Mouse (Mus musculus): Measurements from ENCODE around the gene Crybb2. TPM values are rescaled to one million over a fixed set of nuclear protein-coding genes. Genes with fewer than 3 reads are reported as not detected.
"Not testable (repeated sequence)": the region's sequence is repeated elsewhere in the genome, so short reads cannot be mapped to it uniquely, and the experiment has no call there.

The Crybb2 gene
- total RNA-seq (2021): not detected

DNA sequence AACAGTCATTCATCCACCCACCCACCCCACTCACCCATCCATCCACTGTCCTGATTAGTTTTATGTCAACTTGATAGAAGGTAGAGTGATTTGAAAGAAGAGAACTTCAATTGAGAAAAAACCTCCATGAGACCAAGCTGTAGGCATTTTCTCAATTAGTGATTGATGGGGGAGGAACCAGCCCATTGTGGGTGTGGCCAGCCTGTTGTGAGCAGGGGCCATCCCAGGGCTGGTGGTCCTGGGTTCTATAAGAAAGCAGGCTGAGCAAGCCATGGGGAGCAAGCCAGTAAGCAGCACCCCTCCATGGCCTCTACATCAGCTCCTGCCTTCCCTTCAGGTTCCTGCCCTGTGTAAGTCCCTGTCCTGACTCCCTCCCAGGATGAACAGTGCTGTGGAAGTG, at the start of gene Crybb2:
Gene Crybb2, minus strand, starts transcription at position 101 of the 400 bp plus-strand sequence.
- no peak for DNase-seq
- intact Hi-C loops (cut with DNase I): no loop called here

DNA sequence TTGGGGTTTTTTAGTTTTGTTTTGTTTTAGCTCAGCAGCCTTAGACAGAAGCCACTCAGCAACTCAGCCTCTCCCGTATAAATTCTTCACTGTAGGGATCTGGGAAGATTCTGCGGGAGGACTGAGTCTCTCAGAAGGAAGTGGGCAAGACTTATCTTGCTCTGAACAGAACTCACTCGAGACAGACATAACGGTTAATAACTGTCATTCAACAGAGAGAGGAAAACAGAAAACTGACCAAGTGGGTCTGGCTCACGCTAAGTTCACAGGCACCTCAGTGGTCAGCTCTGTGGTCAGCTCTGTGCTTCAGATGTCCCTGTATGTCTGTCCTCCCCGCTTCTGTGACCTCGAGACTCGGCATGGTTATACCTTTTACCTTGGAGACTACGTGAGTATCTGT, 49.4 kb upstream of the Crybb2 start:
- intact Hi-C loops (cut with DNase I): no loop called here
- DNase-seq: no peak

DNA sequence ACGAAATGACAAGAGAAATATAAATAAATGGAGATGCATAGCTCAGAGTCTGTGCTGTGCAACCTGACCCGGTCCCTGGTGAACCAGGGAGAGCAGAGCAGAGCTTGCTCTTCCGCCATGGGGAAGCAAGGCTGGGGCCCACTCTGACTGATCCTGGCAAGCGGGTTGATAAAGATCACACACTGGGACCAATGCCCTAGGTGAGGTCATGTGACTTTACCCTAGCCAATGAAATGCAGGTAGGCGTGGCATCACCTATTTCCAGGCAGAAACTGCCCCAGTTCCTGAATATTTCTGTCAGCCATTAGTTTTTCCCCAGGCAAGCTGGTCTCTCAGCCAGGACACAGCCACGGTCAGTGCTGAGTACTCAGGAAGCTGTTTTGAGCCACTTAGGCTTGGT, 48.8 kb upstream of the Crybb2 start:
- DNase-seq: no peak
- intact Hi-C loops (cut with DNase I): no loop called here

DNA sequence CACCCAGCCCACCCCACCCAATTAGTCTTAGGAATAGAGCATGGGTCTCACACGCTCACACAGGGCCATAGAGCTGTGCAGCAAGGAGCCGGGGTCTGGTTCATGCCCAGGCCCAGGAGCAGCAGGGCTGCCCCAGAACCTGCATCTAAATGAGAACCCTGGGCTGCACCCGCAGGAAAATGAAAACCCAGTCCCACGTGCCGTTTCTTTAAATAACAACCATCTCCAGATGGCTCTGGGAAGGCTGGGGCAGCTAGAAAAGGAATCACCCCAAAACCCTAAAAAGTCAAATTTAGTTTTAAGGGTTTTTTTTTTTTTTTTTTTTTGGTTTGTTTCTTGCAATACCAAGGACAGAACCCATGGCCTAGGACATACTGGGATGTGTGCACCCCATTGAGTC, 47.4 kb upstream of the Crybb2 start:
- intact Hi-C loops (cut with DNase I): no loop called here
- DNase-seq: no peak

DNA sequence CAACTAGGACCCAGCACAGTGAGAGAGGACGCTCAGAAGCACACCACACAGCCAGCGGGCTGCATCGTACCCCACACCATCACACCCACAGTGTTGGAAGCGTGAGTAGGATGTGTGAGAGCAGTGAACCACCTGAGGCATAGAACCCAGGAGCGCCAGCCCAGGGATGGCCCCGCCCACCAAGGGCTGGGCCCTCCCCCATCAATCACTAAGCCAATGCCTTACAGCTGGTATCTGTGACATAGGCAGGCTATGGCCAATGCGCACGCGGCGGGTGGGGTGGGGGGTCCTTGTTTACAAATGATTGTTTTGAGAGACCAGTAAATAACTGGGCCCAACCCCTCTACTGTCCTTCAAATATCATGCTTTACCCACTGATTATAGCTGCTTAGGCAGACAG, 46.0 kb upstream of the Crybb2 start:
- intact Hi-C loops (cut with DNase I): no loop called here
- DNase-seq: no peak

DNA sequence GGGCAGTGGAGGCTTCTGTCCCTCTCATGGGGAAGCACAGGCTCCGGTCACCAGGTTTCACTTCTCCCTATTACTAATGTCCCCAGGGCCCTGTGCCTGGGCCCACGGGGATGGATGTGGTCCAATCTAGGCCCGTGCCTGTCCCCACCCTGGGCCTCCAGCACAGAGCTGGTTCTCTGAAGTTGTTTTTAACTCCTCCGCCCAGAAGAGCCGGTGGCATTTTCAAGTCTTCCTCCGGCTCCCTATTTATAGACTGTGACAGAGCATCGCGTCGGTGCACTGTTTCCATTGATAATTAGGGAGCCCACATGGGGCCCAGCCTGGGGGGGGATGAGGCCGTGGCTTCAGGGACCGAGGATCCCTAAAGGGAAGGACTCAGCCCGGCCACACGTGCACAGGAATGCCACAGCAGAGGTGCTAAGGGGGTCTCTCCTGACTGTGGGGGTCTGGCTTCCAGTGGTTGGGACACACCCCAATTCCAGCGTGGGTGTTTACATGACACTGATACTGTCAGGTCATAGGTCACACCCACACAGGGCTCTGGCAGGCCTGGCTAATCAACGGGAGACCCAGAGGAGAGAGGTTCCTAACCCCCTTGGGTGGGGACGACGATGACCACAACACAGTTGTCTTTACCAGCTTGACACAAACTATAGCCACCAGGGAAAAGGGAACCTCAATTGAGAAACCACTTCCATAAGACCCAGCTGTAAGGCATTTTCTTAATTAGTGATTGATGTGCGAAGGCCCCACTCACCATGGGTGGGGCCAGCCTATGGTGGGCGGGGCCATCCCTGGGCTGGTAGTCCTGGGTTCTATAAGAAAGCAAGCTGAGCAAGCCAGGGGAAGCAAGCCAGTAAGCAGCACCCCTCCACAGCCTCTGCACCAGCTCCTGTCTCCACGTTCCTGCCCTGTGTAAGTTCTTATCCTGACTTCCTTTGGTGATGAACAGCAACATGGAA, 44.6 kb upstream of the Crybb2 start:
- DNase-seq: no peak
- intact Hi-C loops (cut with DNase I): no loop called here

DNA sequence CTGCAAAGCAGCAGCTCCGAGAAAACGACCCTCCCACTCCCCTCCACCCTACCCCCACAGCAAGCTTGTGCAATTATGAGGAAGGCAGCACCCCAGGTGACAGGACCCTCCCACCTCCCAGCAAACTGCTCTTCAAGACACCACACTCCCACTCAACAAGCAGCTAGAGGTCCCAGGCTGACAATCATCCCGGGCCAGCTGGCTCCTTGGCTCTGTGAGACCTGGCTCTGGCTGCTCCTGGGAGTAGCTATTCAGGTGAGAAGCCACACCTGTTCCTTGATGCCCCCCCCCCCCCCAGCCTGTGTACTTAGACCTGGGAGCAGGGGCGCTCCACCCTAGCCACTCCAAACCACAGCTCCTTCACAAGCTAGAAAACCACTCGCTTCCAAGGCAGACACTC, 43.2 kb upstream of the Crybb2 start:
- intact Hi-C loops (cut with DNase I): no loop called here
- DNase-seq: no peak

DNA sequence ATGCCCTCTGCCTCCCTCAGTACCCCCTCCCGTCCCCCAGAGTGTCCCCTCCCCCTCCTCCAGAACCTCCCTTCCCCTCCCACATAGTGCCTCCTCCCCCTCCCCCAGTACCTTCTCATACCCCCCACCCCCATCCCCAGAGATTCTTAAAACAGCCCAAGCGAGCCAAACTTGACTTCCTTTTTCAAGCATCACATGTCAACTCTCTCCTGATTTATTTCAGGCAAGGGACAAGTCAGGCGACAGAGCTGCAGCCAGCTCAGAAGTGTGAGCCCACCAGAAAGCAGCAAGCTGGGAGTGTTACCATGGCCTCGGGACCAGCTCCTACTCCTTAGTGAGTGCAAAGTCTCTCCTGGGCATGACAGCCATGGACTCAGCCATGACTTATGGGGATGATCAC, 41.4 kb upstream of the Crybb2 start:
- intact Hi-C loops (cut with DNase I): no loop called here
- no peak for DNase-seq

DNA sequence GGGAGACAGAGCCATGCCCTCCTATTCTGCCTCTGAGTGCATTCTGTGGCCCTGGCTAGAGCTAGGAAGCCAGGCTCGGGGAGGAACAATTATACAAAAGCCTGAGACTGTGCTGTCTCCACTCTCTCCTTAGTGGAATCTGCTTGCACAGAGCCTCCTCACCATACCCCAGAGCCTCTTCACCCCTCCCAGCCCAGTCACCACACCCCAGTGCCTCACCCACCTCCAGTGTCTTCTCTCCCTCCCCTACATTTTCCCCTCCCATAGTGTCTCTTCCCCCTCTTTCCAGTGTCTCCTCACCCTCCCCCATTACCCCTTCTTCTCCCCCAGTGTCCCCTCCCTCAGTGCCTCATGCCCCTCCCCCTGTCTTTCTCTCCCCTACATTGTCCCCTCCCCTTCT, 41.0 kb upstream of the Crybb2 start:
- DNase-seq: no peak
- intact Hi-C loops (cut with DNase I): no loop called here

DNA sequence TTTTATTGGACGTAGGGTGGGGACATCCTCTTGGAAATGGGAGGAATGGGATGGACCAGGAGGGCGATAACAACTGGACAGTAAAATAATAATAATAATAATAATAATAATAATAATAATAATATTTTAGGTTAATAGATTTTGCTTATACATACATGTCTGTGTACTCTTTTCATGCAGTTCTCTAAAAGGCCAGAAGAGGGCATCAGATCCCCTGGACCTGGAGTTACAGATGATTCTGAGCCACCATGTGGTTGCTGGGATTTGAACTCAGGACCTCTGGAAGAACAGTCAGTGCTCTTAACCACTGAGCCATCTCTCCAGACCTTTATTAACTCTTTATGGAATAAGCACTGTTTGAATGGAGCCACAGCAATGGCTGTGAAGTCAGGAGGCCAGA, 39.7 kb upstream of the Crybb2 start:
- intact Hi-C loops (cut with DNase I); DNase-seq: not testable (repeated sequence)

DNA sequence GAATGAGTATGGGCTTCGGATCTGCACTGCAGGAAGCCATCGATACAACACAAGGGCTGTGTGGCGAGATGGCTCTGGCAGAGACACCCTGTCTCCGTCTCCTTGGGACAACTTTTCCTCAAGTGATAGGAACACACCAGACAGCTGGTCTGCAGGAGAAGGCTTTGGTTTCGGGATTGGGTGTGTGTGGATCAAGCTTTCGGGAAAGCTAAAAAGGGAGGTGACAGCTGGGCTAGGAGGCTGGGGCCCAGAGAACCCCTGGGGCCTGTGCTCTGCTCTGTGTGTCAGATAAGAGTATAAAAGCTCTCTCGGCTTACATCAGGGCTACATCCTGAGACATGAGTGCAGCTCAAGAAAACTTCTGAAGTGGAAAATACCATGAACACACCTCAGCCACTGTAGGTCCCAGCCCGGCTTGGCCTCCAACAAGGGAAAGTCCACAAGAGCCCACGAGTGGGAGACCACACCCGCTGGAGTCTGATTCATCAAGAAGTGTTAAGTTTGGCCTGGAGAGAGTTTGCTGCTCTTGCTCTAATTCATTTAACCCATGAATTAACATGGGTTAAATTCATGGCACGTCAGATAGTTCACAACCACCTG, 38.3 kb upstream of the Crybb2 start:
- DNase-seq: no peak
- intact Hi-C loops (cut with DNase I): no loop called here

DNA sequence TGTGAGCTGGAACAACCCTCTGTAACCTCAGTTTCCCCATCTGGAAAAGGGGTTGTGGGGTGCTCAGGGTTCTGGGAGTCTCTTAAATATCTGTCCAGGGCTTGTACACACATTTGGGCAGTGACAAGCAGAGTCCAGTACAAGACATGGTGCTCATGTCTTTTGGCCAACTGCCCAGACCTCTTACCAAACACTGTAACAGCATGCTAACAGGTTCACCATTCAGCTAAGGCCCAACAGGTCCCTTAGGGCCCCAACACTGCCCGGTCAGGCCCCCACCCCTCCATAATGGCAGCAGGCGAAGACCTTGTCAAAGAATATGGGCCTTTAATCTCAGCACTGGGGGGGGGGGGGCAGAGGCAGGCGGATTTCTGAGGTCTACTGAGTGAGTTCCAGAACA, 37.8 kb upstream of the Crybb2 start:
- no peak for DNase-seq
- intact Hi-C loops (cut with DNase I): no loop called here

DNA sequence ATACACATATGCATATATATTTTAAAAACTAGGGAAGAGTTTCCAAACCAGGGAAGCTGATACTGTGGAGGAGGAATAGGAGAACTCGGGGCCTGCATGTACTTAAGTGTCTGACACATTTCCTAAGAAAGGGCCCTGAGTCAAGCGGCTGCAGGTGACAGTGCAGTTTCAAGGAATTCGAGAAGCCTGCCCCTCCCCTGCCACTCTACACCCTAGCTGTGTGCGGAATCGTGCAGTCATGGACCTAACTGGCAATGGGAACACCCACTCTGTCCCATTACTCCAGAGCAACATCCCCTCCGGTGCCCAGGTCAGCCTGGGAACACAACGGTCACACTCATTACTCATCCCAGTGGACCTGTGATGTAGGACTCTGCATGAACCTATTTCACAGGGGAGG, 36.7 kb upstream of the Crybb2 start:
- intact Hi-C loops (cut with DNase I): no loop called here
- no peak for DNase-seq

DNA sequence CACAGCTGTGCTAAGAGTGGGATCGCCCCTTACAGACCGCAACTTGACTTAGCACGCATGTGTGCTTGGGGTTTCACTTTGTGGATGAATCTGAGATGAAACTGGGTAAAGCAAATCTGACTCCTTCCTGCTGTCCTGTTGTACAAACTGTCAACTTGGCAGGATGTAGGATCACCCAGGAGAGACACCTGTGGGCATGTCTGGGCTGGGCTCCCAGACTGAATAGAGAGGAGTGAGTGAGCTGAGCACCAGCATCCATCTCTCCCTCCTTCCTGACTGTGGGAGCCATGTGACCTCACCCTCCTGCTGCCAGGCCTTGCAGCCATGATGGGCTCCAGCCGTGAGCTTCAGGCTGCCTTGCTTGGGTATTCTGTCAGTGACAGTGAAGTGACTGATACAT, 35.6 kb upstream of the Crybb2 start:
- DNase-seq: no peak
- intact Hi-C loops (cut with DNase I): no loop called here

DNA sequence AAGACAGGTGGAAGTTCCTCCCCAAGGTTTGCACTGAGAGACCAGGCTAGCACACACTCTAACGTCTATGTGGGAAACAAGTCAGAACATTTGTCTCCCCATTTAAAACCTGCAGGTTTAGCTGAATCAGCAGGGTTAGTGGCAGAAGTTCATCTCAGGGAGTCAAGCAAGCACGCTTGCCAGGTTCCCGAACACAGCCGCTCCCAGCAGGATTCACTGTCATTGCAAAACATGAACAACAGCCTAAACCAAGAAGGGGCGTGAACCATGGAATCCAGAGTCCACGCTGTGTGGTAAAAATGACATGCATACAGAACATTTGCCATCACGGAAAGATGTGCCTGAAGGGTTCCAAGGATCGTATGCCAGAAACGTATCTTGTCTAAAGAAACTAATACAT, 35.1 kb upstream of the Crybb2 start:
- no peak for DNase-seq
- intact Hi-C loops (cut with DNase I): no loop called here

DNA sequence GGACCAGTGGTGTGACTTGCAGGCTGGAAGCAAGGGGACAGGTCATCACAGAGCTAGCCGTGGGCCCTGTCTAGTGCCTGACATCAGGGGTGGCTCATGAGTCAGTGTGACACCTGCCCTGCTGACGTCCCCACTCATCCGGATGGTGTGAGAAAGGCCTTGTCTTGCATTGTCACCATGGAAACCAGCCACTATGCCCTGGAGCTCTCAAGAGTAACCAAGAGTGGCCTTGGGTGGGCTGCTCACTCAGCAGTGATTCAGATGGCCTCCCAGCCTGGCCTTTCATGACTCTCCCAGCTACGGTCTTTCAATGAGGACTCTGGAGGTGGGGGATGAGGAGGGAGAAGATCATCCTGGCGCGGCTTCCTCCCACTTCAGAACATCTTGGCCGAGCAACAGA, 32.5 kb upstream of the Crybb2 start:
- DNase-seq: no peak
- intact Hi-C loops (cut with DNase I): loop anchor here (5.0 kb wide), 1 partner anchor 65 kb away; no protein-coding TSS in a partner anchor

DNA sequence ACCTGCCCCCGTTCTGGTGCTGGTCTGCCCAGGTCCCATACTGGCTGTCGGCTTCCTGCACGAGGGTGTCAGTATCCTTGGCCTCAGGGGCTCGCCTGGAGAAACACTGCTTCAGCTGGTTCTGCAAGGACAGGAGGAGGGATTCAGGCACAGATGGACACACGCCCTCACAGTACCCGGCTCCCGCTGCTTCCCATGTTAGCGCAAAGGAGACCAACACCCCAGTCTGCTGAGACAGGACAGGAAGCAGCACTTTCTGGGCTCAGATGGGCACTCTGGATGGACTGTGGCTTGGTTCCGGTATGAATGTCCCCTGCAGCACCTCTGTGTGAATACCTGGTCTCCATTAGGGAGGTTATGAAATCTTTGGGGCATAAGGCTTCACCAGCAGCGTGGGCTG, 31.5 kb upstream of the Crybb2 start:
- DNase-seq: no peak

DNA sequence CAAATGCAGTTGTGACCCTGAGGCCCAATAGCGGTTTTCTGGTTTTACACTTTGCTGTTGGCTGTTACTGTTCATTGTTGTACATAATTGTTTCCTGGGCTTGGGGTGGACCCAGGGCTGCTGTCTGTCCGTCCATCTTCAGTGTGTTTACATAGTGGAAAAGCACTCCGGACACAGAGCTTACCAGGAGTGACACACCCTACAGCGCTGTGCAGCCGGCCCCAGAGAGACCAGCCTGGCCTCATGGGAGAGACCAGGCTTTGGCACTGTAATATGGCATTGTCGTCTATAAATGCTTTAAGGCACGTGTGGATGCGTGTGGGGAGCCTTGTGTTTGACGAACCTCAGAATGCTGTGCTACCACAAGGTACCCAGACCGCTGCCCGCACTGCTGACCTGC, 30.5 kb upstream of the Crybb2 start:
- intact Hi-C loops (cut with DNase I): loop anchor here (2.0 to 5.0 kb wide), 2 partner anchors 67 to 126 kb away; partner anchors contain the start of gene Tmem211
- DNase-seq: no peak

More for the DNA sequence above, 31.5 kb upstream of the Crybb2 start:
- intact Hi-C loops (cut with DNase I): loop anchor here (2.0 to 5.0 kb wide), 2 partner anchors 66 to 125 kb away; partner anchors contain the start of gene Tmem211

DNA sequence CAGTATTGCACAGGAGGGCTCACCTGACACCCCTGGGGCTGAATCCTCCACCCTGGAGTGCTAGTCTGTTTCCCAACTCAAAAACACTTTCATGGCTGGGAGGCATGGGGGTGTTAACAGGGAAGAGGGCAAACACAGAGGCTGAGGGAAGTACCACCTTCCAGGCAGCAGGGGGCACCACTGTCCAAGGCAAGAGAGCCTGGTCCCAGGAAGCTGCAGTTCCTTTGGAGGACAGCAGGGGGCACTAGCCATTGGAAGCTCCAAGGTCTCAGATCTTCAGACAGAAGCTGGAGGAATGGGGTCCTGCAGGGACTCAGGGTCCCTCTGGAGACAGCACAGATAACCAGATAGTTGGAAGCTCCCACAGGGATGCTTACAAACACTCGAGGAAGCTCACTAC, 29.6 kb upstream of the Crybb2 start:
- intact Hi-C loops (cut with DNase I): no loop called here
- DNase-seq: peak; percentile 96

DNA sequence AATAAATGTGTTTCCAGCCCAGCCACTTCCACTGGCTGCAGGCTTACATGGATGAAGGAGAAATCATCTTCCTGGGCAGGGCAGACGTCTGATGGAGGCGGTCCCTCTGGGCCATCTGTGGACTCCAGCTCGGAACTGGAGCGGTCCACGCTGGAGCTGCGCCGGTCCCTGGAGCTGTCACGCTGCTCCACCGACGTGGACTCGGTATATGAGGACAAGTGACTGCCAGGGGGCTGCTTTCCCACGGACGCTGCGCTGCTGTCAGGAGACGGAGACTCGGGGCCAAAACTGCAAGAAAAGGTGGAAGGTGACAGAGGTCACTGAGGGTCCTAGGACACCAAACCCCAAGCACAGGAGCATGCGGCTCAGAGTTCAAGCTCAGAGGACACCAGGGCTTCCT, 27.6 kb upstream of the Crybb2 start:
- no peak for DNase-seq
- intact Hi-C loops (cut with DNase I): no loop called here

DNA sequence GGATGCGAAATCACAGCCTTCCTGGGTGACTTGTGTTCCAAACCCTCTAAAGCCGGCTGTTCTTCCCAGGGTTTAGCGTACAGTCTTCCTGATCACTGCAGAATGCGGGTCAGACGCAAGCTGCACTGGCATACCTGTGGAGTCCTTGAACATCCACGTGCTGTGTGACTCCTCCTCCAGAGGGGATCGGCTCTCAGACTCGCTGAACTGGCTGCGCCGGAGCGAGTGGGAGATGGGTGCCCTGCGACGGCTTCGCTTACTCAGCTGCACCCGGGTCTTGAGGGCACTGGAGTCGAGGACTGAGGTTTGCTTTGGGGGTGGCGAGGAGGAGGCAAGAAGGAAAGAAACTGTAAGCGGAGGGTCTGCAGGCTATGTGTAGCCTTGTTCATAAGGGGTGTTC, 25.5 kb upstream of the Crybb2 start:
- intact Hi-C loops (cut with DNase I): no loop called here
- no peak for DNase-seq

DNA sequence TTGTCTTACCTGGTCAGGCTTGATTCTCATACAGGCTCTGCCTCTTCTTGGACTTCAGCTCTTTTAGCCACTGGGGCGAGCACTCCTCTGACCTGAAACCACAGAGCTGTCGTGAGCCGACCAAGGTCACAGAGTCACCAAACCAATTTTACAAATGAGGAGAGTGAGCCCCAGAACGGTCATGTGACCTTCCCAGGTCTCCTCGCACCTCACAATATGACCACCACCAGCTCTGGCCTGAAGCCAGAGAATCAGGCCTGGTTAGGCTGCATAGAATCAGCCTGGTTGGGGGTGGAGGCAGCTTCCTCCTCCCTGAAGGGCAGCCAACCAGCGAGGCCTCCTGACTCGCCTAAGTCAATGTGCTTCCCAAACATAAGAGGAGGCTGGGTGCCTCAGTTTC, 22.5 kb upstream of the Crybb2 start:
- DNase-seq: no peak

More for the DNA sequence above, 22.5 kb upstream of the Crybb2 start:
- intact Hi-C loops (cut with DNase I): no loop called here

All from left cerebral cortex, postnatal 4 days (tissue).